Mouse (Mus musculus): ENCODE measurements at regions not wholly inside any gene's neighbourhood (a gene's known extent, or its start where the extent isn't known, plus 50 kb on each side); places are given as distances from the start of the nearest gene placed in this dataset.

- Histone ChIP-seq H3K27ac (no peak overlapping the region), H3K4me2 (ENCODE audit: low read length) (no peak overlapping the region), H3K36me3 (ENCODE audit: insufficient read depth, low read length) (no peaks in the 10 kb centered on the region), H3K4me3 (replicated peaks; ENCODE audit: low read depth, low read length) (no peak overlapping the region), H3K9ac (ENCODE audit: low read depth, low read length) (no peak overlapping the region), H3K27me3 (ENCODE audit: insufficient read depth, low read length) (no peaks in the 10 kb centered on the region), H3K9me3 (replicated peaks; ENCODE audit: low read length) (no peaks in the 10 kb centered on the region), H3K4me1 (replicated peaks; ENCODE audit: insufficient read depth, low read length) (no peaks in the 10 kb centered on the region)
- no peak for ATAC-seq (replicated peaks; ENCODE audit: low FRiP score, low read depth)
- WGBS = 81% methylated on average over 1 of the region's 1 CpGs
- no peak for DNase-seq (ENCODE audit: low spot score)
- TF ChIP-seq CTCF (IDR thresholded peaks at IDR 0.05; ENCODE audit: low read depth) = no peak
These were observed 524.7 kb upstream of the Kif18a start for GRCm38 (mm10) chr2:108755821-108756220.

- H3K36me3 ChIP-seq (ENCODE audit: insufficient read depth, low read length) = no peaks in the 10 kb centered on the region
- no peaks in the 10 kb centered on the region for H3K27me3 ChIP-seq (ENCODE audit: insufficient read depth, low read length)
- no peak for TF ChIP-seq CTCF (IDR thresholded peaks at IDR 0.05; ENCODE audit: low read depth)
- H3K4me2 ChIP-seq (ENCODE audit: low read length) = no peak overlapping the region
- 97% methylated on average over 1 of the region's 1 CpGs for WGBS
- no peak overlapping the region for H3K9ac ChIP-seq (ENCODE audit: low read depth, low read length)
- H3K9me3 ChIP-seq (replicated peaks; ENCODE audit: low read length) = no peaks in the 10 kb centered on the region
- DNase-seq (ENCODE audit: low spot score) (no peak), ATAC-seq (replicated peaks; ENCODE audit: low FRiP score, low read depth) (no peak)
- H3K4me1 ChIP-seq (replicated peaks; ENCODE audit: insufficient read depth, low read length) = no peaks in the 10 kb centered on the region
- H3K27ac ChIP-seq = no peak overlapping the region
- no peak overlapping the region for H3K4me3 ChIP-seq (replicated peaks; ENCODE audit: low read depth, low read length)
These were observed 524.3 kb upstream of the Kif18a start for GRCm38 (mm10) chr2:108756251-108756650.

- no peak overlapping the region for H3K9ac ChIP-seq (ENCODE audit: low read depth, low read length)
- no peaks in the 10 kb centered on the region for H3K9me3 ChIP-seq (replicated peaks; ENCODE audit: low read length)
- no peak for ATAC-seq (replicated peaks; ENCODE audit: low FRiP score, low read depth)
- no peaks in the 10 kb centered on the region for H3K27me3 ChIP-seq (ENCODE audit: insufficient read depth, low read length)
- H3K4me3 ChIP-seq (replicated peaks; ENCODE audit: low read depth, low read length) = no peak overlapping the region
- TF ChIP-seq CTCF (IDR thresholded peaks at IDR 0.05; ENCODE audit: low read depth) = no peak
- H3K36me3 ChIP-seq (ENCODE audit: insufficient read depth, low read length) = no peaks in the 10 kb centered on the region
- 69% methylated on average over 4 of the region's 4 CpGs for WGBS
- H3K4me1 ChIP-seq (replicated peaks; ENCODE audit: insufficient read depth, low read length) = no peaks in the 10 kb centered on the region
- H3K27ac ChIP-seq = no peak overlapping the region
- no peak for DNase-seq (ENCODE audit: low spot score)
- H3K4me2 ChIP-seq (ENCODE audit: low read length) = no peak overlapping the region
These were observed 515.8 kb upstream of the Kif18a start for GRCm38 (mm10) chr2:108764703-108765102.

GRCm38 (mm10) chr2:108766461-108766860, 514.1 kb upstream of the Kif18a start:
- Histone ChIP-seq H3K27me3 (ENCODE audit: insufficient read depth, low read length) (no peaks in the 10 kb centered on the region), H3K36me3 (ENCODE audit: insufficient read depth, low read length) (no peaks in the 10 kb centered on the region), H3K4me3 (replicated peaks; ENCODE audit: low read depth, low read length) (no peak overlapping the region), H3K27ac (no peak overlapping the region), H3K9ac (ENCODE audit: low read depth, low read length) (no peak overlapping the region), H3K4me2 (ENCODE audit: low read length) (no peak overlapping the region), H3K4me1 (replicated peaks; ENCODE audit: insufficient read depth, low read length) (no peaks in the 10 kb centered on the region), H3K9me3 (replicated peaks; ENCODE audit: low read length) (no peaks in the 10 kb centered on the region)
- DNase-seq (ENCODE audit: low spot score) (no peak), ATAC-seq (replicated peaks; ENCODE audit: low FRiP score, low read depth) (no peak)
- 91% methylated on average over 2 of the region's 2 CpGs for WGBS
- TF ChIP-seq CTCF (IDR thresholded peaks at IDR 0.05; ENCODE audit: low read depth) = no peak

GRCm38 (mm10) chr2:108770383-108770782, 510.2 kb upstream of the Kif18a start:
- no peak overlapping the region for H3K4me3 ChIP-seq (replicated peaks; ENCODE audit: low read depth, low read length)
- TF ChIP-seq CTCF (IDR thresholded peaks at IDR 0.05; ENCODE audit: low read depth) = no peak
- 93% methylated on average over 1 of the region's 1 CpGs for WGBS
- no peak overlapping the region for H3K4me2 ChIP-seq (ENCODE audit: low read length)
- H3K9ac ChIP-seq (ENCODE audit: low read depth, low read length) = no peak overlapping the region
- ATAC-seq (replicated peaks; ENCODE audit: low FRiP score, low read depth) (no peak), DNase-seq (ENCODE audit: low spot score) (no peak)
- no peaks in the 10 kb centered on the region for H3K4me1 ChIP-seq (replicated peaks; ENCODE audit: insufficient read depth, low read length)
- no peaks in the 10 kb centered on the region for H3K36me3 ChIP-seq (ENCODE audit: insufficient read depth, low read length)
- no peaks in the 10 kb centered on the region for H3K27me3 ChIP-seq (ENCODE audit: insufficient read depth, low read length)
- H3K27ac ChIP-seq = no peak overlapping the region
- H3K9me3 ChIP-seq (replicated peaks; ENCODE audit: low read length) = no peaks in the 10 kb centered on the region

GRCm38 (mm10) chr2:108783457-108783856, 497.1 kb upstream of the Kif18a start:
- H3K4me3 ChIP-seq (replicated peaks; ENCODE audit: low read depth, low read length) = no peak overlapping the region
- no peaks in the 10 kb centered on the region for H3K27me3 ChIP-seq (ENCODE audit: insufficient read depth, low read length)
- no peak for TF ChIP-seq CTCF (IDR thresholded peaks at IDR 0.05; ENCODE audit: low read depth)
- H3K9me3 ChIP-seq (replicated peaks; ENCODE audit: low read length) = no peaks in the 10 kb centered on the region
- DNase-seq (ENCODE audit: low spot score) (no peak), ATAC-seq (replicated peaks; ENCODE audit: low FRiP score, low read depth) (no peak)
- H3K4me1 ChIP-seq (replicated peaks; ENCODE audit: insufficient read depth, low read length) = no peaks in the 10 kb centered on the region
- no peak overlapping the region for H3K27ac ChIP-seq
- H3K4me2 ChIP-seq (ENCODE audit: low read length) = no peak overlapping the region
- no peak overlapping the region for H3K9ac ChIP-seq (ENCODE audit: low read depth, low read length)
- H3K36me3 ChIP-seq (ENCODE audit: insufficient read depth, low read length) = no peaks in the 10 kb centered on the region

GRCm38 (mm10) chr2:108785161-108785957, 495.2 kb upstream of the Kif18a start:
- 69% methylated on average over 19 of the region's 19 CpGs for WGBS
- DNase-seq (ENCODE audit: low spot score) = peak; percentile 35

More at GRCm38 (mm10) chr2:108785161-108785957, 495.2 kb upstream of the Kif18a start:
- Histone ChIP-seq H3K4me1 (replicated peaks; ENCODE audit: insufficient read depth, low read length) (no peaks in the 10 kb centered on the region), H3K4me2 (ENCODE audit: low read length) (no peak overlapping the region), H3K9me3 (replicated peaks; ENCODE audit: low read length) (no peaks in the 10 kb centered on the region), H3K9ac (ENCODE audit: low read depth, low read length) (no peak overlapping the region), H3K36me3 (ENCODE audit: insufficient read depth, low read length) (no peaks in the 10 kb centered on the region), H3K4me3 (replicated peaks; ENCODE audit: low read depth, low read length) (no peak overlapping the region), H3K27me3 (ENCODE audit: insufficient read depth, low read length) (no peaks in the 10 kb centered on the region), H3K27ac (no peak overlapping the region)
- ATAC-seq (replicated peaks; ENCODE audit: low FRiP score, low read depth) = peak; percentile 76; the same call in 1 of the 2 replicates
- TF ChIP-seq CTCF (IDR thresholded peaks at IDR 0.05; ENCODE audit: low read depth) = no peak

All from kidney, postnatal 0 days (tissue).